Mouse (Mus musculus) CH12.LX (cell line): ENCODE results near the gene Fbxl15. TPM values are rescaled to one million over a fixed set of nuclear protein-coding genes. Genes with fewer than 3 reads are reported as not detected.
A peak's percentile ranks its signal among the peaks of the same experiment; 100 is the strongest.

Experiments used
- DNase-seq: peaks from one replicate; pipeline ENCODE4 v3.0.0-alpha.2; 2013; ENCODE audit errors: extremely low read depth
- H3K27ac ChIP-seq: 2 replicates; pipeline ENCODE4 v1.5.1; 2012; ENCODE audit warnings: low read depth, mild to moderate bottlenecking, control low read depth, moderate library complexity; ENCODE audit not compliant: insufficient read depth
- H3K27me3 ChIP-seq: replicated peaks from 2 replicates; pipeline ENCODE3; 2012; ENCODE audit warnings: inconsistent platforms
- H3K36me3 ChIP-seq, 2 experiments: replicated peaks in 1 of 2; 2 replicates each; pipeline versions ENCODE3 to v1.6.1; 2012; ENCODE audit warnings: inconsistent platforms in 1 of 2, low read length in 1 of 2, mild to moderate bottlenecking in 1 of 2, mixed read lengths in 1 of 2, moderate library complexity in 1 of 2; ENCODE audit not compliant: control insufficient read depth in 1 of 2, insufficient read depth in 1 of 2
- H3K4me1 ChIP-seq, 2 experiments: 2 replicates each; pipeline ENCODE4 v1.6.1; 2012; ENCODE audit warnings: inconsistent platforms in 1 of 2, moderate library complexity in 1 of 2; ENCODE audit not compliant: insufficient read depth in 2 of 2, control insufficient read depth in 1 of 2
- H3K4me2 ChIP-seq: 2 replicates; pipeline ENCODE4 v1.6.1; 2012; ENCODE audit warnings: low read depth, mild to moderate bottlenecking, control low read depth; ENCODE audit not compliant: poor library complexity, insufficient read depth, severe bottlenecking
- H3K4me3 ChIP-seq, 3 experiments: fragments of 150-350 bp in 1 of 3; sonication (generic) in 1 of 3; replicated peaks in 1 of 3; 2 replicates each; pipeline versions ENCODE3 to v1.5.1; 2011 to 2012; ENCODE audit warnings: low read depth in 2 of 3, low read length in 2 of 3, mild to moderate bottlenecking in 2 of 3, moderate library complexity in 2 of 3, control low read depth in 1 of 3, improper control_type of control experiment in 1 of 3, inconsistent platforms in 1 of 3, mixed read lengths in 1 of 3; ENCODE audit not compliant: poor library complexity in 1 of 3
- H3K79me2 ChIP-seq: replicated peaks from 2 replicates; pipeline ENCODE4 v1.6.1; 2012; ENCODE audit warnings: mild to moderate bottlenecking, moderate library complexity; ENCODE audit not compliant: control insufficient read depth, poor library complexity, insufficient read depth, severe bottlenecking; ENCODE audit errors: extremely low read depth
- H3K9ac ChIP-seq: 2 replicates; pipeline ENCODE4 v1.6.1; 2012; ENCODE audit warnings: low read depth, mild to moderate bottlenecking, control low read depth, moderate library complexity; ENCODE audit not compliant: insufficient read depth
- H3K9me3 ChIP-seq: replicated peaks from 2 replicates; pipeline ENCODE3; 2012; ENCODE audit warnings: low read length, inconsistent platforms, mixed read lengths
- CHD1 ChIP-seq: IDR thresholded peaks from 2 replicates; pipeline ENCODE4 v1.6.1; 2012; ENCODE audit warnings: low read depth, low read length, improper control_type of control experiment, inconsistent platforms
- CTCF ChIP-seq, 2 experiments: IDR thresholded peaks in 1 of 2; conservative IDR thresholded peaks in 1 of 2; 2 replicates each; pipeline ENCODE4 v1.5.1; 2011 to 2012; ENCODE audit warnings: low read depth in 2 of 2, low read length in 2 of 2, improper control_type of control experiment in 1 of 2, inconsistent platforms in 1 of 2, mild to moderate bottlenecking in 1 of 2, moderate library complexity in 1 of 2
- ETS1 ChIP-seq: conservative IDR thresholded peaks from 2 replicates; pipeline ENCODE4 v1.6.1; 2012; ENCODE audit warnings: low read depth, mild to moderate bottlenecking, inconsistent platforms, low read length, improper control_type of control experiment, moderate library complexity
- GABPA ChIP-seq: IDR thresholded peaks from 2 replicates; pipeline ENCODE4 v1.6.1; 2012; ENCODE audit warnings: low read depth, low read length, improper control_type of control experiment, inconsistent platforms; ENCODE audit not compliant: insufficient replicate concordance
- IRF4 ChIP-seq: IDR thresholded peaks from 2 replicates; pipeline ENCODE4 v1.6.1; 2014; ENCODE audit warnings: low read depth, mild to moderate bottlenecking, inconsistent platforms, low read length, improper control_type of control experiment
- MXI1 ChIP-seq: IDR thresholded peaks from 2 replicates; pipeline ENCODE4 v1.6.1; 2011; ENCODE audit warnings: mild to moderate bottlenecking, low read depth, low read length, improper control_type of control experiment
- RAD21 ChIP-seq: IDR thresholded peaks from 2 replicates; pipeline ENCODE4 v1.6.1; 2011; ENCODE audit warnings: low read depth, mild to moderate bottlenecking, low read length, improper control_type of control experiment, moderate library complexity
- RCOR1 ChIP-seq: conservative IDR thresholded peaks from 2 replicates; pipeline ENCODE4 v1.6.1; 2012; ENCODE audit warnings: low read depth, mild to moderate bottlenecking, inconsistent platforms, low read length, improper control_type of control experiment
- SIN3A ChIP-seq: IDR thresholded peaks from 2 replicates; pipeline ENCODE4 v1.6.1; 2012; ENCODE audit warnings: low read length, improper control_type of control experiment, inconsistent platforms
- SMC3 ChIP-seq: IDR thresholded peaks from 2 replicates; pipeline ENCODE4 v1.6.1; 2011; ENCODE audit warnings: low read depth, low read length, improper control_type of control experiment
- ZC3H11A ChIP-seq: IDR thresholded peaks from 2 replicates; pipeline ENCODE4 v1.6.1; 2012; ENCODE audit warnings: low read depth, mild to moderate bottlenecking, inconsistent platforms, low read length, improper control_type of control experiment
- ZMIZ1 ChIP-seq: IDR thresholded peaks from 2 replicates; pipeline ENCODE4 v1.6.1; 2012; ENCODE audit warnings: low read depth, mild to moderate bottlenecking, inconsistent platforms, low read length, improper control_type of control experiment
- dilution Hi-C: fragments of 300-500 bp; cut with MboI; formaldehyde crosslinking; loops from 2 replicates; pipeline ENCODE4 v1.14.3; 2020; ENCODE audit warnings: low sequenced_read_pairs; ENCODE audit not compliant: extremely low pct_unique_long_range_greater_than_20kb, extremely low pct_ligation_motif_present
- in situ Hi-C: fragments of 300-500 bp; cut with MboI; formaldehyde crosslinking; loops from 3 replicates; pipeline ENCODE4 v1.14.3; 2019; ENCODE audit warnings: low sequenced_read_pairs, low pct_ligation_motif_present, low pct_unique_long_range_greater_than_20kb, mixed read lengths
- polyA plus RNA-seq: library from polyadenylated mRNA; unstranded; fragments of >175 nt; gene quantifications from 2 replicates; pipeline ENCODE4 v1.2.1, GENCODE M21; 2012; ENCODE audit warnings: low read depth; ENCODE audit not compliant: insufficient read length
- total RNA-seq, 2 experiments: library from RNA; depleted of rRNA; stranded (reverse); fragments of 300-350 nt in 1 of 2; fragments of >200 nt in 1 of 2; gene quantifications; 2 replicates each; pipeline ENCODE4 v1.2.3; 2012 to 2014

Fbxl15 gene
- total and polyA plus RNA-seq, 3 experiments = 7.6 to 9.9 (median 9.4) TPM

- dilution Hi-C loops = no loop called here
- no peak overlapping the region for H3K4me2 ChIP-seq
- TF ChIP-seq RCOR1 = no peak
- TF ChIP-seq MXI1 = no peak
- no peak for TF ChIP-seq SIN3A
- no peak for TF ChIP-seq CHD1
- TF ChIP-seq ZC3H11A = no peak
- no peak for TF ChIP-seq IRF4
- no peak for TF ChIP-seq ETS1
- no peak for TF ChIP-seq GABPA
- TF ChIP-seq RAD21 = no peak
- H3K36me3 ChIP-seq = peaks cover 0 to 48% of the 10 kb centered on the region in 2 experiments
- no peaks in the 10 kb centered on the region for H3K27me3 ChIP-seq
- in situ Hi-C loops = loop anchor here (10.0 kb wide), 1 partner anchor 233 kb away; the partner anchor contains the start of gene Elovl3
- H3K27ac ChIP-seq = no peak overlapping the region
- no peaks in the 10 kb centered on the region for H3K79me2 ChIP-seq
- H3K9ac ChIP-seq = no peak overlapping the region
- H3K9me3 ChIP-seq = no peaks in the 10 kb centered on the region
- H3K4me1 ChIP-seq = peaks cover 0 to 5% of the 10 kb centered on the region in 2 experiments; a peak in 1 of 4 replicates
- no peak for DNase-seq
- H3K4me3 ChIP-seq = no peak overlapping the region
These were observed 40.0 kb downstream of the Fbxl15 start for GRCm38 (mm10) chr19:46367798-46368590.

- H3K27me3 ChIP-seq = no peaks in the 10 kb centered on the region
- DNase-seq = peak; percentile 42
- no peak overlapping the region for H3K4me3 ChIP-seq
- dilution Hi-C loops = no loop called here
- H3K36me3 ChIP-seq = peaks cover 0 to 52% of the 10 kb centered on the region in 2 experiments
- no peaks in the 10 kb centered on the region for H3K79me2 ChIP-seq
- in situ Hi-C loops = loop anchor here (10.0 kb wide), 1 partner anchor 234 kb away; the partner anchor contains the start of gene Elovl3
- H3K9me3 ChIP-seq = no peaks in the 10 kb centered on the region
- TF ChIP-seq RAD21 (peak; percentile 73), CTCF (conservative IDR thresholded peaks at IDR 0.05 in 1 of 2, IDR thresholded peaks at IDR 0.05 in 1 of 2; ENCODE audit: low read depth in 2 of 2, low read length in 2 of 2) (peak in 1 of 2 experiments; percentile 74; a peak in 2 of 4 replicates), SMC3 (peak; percentile 64), ZMIZ1 (no peak)
- H3K9ac ChIP-seq = no peak overlapping the region
- H3K4me2 ChIP-seq = no peak overlapping the region
- H3K27ac ChIP-seq = no peak overlapping the region
- no peaks in the 10 kb centered on the region for H3K4me1 ChIP-seq
These were observed 41.2 kb downstream of the Fbxl15 start for GRCm38 (mm10) chr19:46369204-46369603.
